ENCODE assay signal across 17 mouse cellular contexts in the genomic region with DNA sequence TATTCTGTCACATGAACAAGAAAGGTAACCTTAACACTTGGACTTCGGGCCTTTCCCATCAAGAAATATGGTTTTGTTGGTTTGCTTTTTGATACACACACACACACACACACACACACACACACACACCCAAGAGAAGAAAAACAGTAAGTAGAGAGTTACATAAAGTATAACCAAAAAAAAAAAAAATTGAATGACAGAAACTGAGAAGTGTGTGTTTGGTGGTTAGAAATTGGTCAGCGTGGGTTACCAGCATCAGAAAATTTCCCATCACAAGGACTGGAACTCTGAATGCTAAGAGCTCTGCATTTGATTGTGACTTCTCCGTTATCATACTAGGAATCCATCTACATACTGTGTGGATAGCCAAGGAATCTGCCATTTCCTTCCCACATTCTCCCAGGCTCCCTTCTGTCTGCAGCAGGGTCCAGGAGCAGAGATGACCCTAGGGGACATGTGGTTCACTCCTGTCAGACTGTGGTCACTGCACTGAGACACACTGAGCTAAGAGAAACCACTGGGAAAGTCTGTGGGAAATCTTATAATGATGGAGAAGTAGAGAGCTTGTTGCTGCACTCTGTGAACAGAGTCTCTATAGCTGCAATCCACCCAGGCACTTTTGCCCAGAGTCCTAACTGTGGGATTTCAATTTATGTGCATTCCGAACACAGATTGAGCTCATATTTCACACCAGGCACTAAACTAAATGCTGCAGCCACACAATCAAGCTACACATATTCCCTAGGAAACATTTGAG.
DNase-seq lines count a peak whose midpoint lies in the region; ATAC-seq lines count a peak whose summit lies in the region.
"Had no signal": no experiment of that assay in that cellular context is flagged by ENCODE, and none has a peak within 500 bp of the region (broad histone marks: within the 10 kb centered on the region; RNA-seq: fewer than 3 reads in every experiment).

No protein-coding gene starts in this region.

- no peak overlapping the region for H3K4me3 ChIP-seq in limb, embryonic 15.5 days
- H3K4me3 ChIP-seq: hindbrain, embryonic 12.5 days had no signal

- no peaks in the 10 kb centered on the region for H3K36me3 ChIP-seq in limb, embryonic 15.5 days
- H3K36me3 ChIP-seq: hindbrain, embryonic 12.5 days had no signal

- H3K27me3 ChIP-seq in limb, embryonic 15.5 days, result no peaks in the 10 kb centered on the region
- H3K27me3 ChIP-seq: hindbrain, embryonic 12.5 days had no signal

- no peak overlapping the region for H3K9ac ChIP-seq in limb, embryonic 15.5 days
- H3K9ac ChIP-seq: hindbrain, embryonic 12.5 days had no signal

- DNase-seq in embryo, embryonic 10.5 days (ENCODE audit: low spot score), result peak; percentile 3
- DNase-seq in embryo, embryonic 9.5 days (ENCODE audit: extremely low spot score), result no peak
- peak; percentile 6 for DNase-seq in kidney, postnatal 10 days
- no peak for DNase-seq in kidney, adult 9 months
- DNase-seq in fibroblast of lung, adult 2 months (ENCODE audit: low read depth), result peak; percentile 50
- DNase-seq in left cerebral cortex, adult 18-20 months (ENCODE audit: low spot score in 2 of 2), result no peak
- DNase-seq in T-cell, adult 2 months (ENCODE audit: low spot score), result no peak
- DNase-seq: cerebellum, adult 8-10 months; kidney, adult 18-20 months; left cerebral cortex, postnatal 4 days; midbrain, embryonic 14.5 days; retina, postnatal 1 day; right cerebral cortex, postnatal 4 days; thymus, postnatal 25 days had no signal

- peak overlapping the region; percentile 63; the same call in 1 of the 2 replicates for H3K27ac ChIP-seq in limb, embryonic 15.5 days
- H3K27ac ChIP-seq: hindbrain, embryonic 12.5 days had no signal

- peaks cover 11% of the 10 kb centered on the region; the same call in 1 of the 2 replicates for H3K4me1 ChIP-seq in limb, embryonic 15.5 days

- no peaks in the 10 kb centered on the region for H3K9me3 ChIP-seq in limb, embryonic 15.5 days
- H3K9me3 ChIP-seq: hindbrain, embryonic 12.5 days had no signal

- H3K4me2 ChIP-seq in limb, embryonic 15.5 days, result no peak overlapping the region
- H3K4me2 ChIP-seq: hindbrain, embryonic 12.5 days had no signal

- 59% methylated on average over 4 of the region's 4 CpGs for WGBS in limb, embryonic 15.5 days

- ATAC-seq in limb, embryonic 15.5 days (ENCODE audit: insufficient number of reproducible peaks, low FRiP score, low TSS enrichment, low read depth), result no peak; the same call in 1 of the 2 replicates
- ATAC-seq: forebrain, embryonic 16.5 days had no signal

Comparison
In these comparisons a context has a peak if more than half of its experiments do, and no peak if none do; other contexts are left out.
1. DNase-seq: peak in embryo, embryonic 10.5 days (single experiment), kidney, postnatal 10 days (single experiment) and fibroblast of lung, adult 2 months (single experiment); none in embryo, embryonic 9.5 days (single experiment), kidney, adult 9 months (single experiment), left cerebral cortex, adult 18-20 months (0 of 2) and T-cell, adult 2 months (single experiment).